Mouse (Mus musculus): ENCODE results near the gene Yipf1. TPM values are rescaled to one million over a fixed set of nuclear protein-coding genes. Genes with fewer than 3 reads are reported as not detected.

Gene Yipf1
- polyA plus RNA-seq, 1 experiment from 2014 or later = 68.8 TPM

DNA sequence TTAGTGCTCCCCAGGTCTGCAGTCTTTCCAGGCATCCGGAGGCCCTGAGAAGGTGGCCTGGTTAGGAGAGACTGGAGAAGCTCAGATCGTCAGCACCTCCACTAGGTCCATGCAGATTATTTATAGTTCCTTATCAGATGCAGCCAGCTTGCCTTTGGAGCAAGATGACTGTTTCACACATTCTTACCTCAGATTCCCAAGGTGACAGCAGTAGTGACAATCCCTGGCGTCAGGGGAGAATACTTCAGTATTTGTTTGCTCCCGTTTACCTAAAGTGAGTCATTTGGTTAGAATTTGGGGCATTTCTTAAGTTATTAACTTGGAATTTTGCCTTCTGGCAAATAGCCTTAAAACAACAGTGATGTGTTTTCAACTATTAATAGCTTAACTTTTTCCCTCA, 60.5 kb downstream of the Yipf1 start:
- no peak for ATAC-seq (replicated peaks; ENCODE audit: low FRiP score, low read depth)
- Histone ChIP-seq H3K9me3 (replicated peaks; ENCODE audit: low read length) (no peaks in the 10 kb centered on the region), H3K9ac (ENCODE audit: low read depth, low read length) (0 out of 2 replicates have a peak overlapping the region, but pooled peaks have one; percentile 0), H3K27me3 (ENCODE audit: insufficient read depth, low read length) (no peaks in the 10 kb centered on the region), H3K4me2 (ENCODE audit: low read length) (no peak overlapping the region), H3K4me1 (replicated peaks; ENCODE audit: insufficient read depth, low read length) (no peaks in the 10 kb centered on the region), H3K36me3 (ENCODE audit: insufficient read depth, low read length) (peaks cover 37% of the 10 kb centered on the region; the same call in 1 of the 2 replicates), H3K4me3 (replicated peaks; ENCODE audit: low read depth, low read length) (no peak overlapping the region), H3K27ac (no peak overlapping the region)
- DNase-seq (ENCODE audit: low spot score) = no peak
- TF ChIP-seq CTCF (IDR thresholded peaks at IDR 0.05; ENCODE audit: low read depth) = no peak
- WGBS = 63% methylated on average over 4 of the region's 4 CpGs

DNA sequence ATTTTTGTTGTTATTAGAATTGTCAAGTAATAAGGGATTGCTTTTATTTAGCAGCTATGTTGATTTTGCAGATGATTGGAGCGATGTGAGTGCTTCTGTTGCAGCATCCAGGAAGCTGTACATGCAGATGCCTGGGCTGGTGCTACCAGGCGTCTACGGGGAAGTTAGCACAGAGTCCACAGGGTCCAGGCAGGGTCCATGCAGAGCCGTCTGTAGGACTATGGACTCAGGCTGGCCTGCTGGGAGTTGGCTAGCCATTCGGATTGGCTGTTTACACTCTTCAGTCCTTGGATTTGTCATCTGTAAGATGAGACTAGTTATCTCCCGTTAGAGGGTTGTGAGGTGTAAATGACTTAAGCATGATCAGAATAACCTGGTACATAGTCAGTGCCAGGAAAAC, 64.8 kb downstream of the Yipf1 start:
- no peak for DNase-seq (ENCODE audit: low spot score)
- H3K4me2 ChIP-seq (ENCODE audit: low read length) = no peak overlapping the region
- no peak overlapping the region for H3K9ac ChIP-seq (ENCODE audit: low read depth, low read length)
- ATAC-seq (replicated peaks; ENCODE audit: low FRiP score, low read depth) = peak; percentile 80
- H3K4me1 ChIP-seq (replicated peaks; ENCODE audit: insufficient read depth, low read length) = no peaks in the 10 kb centered on the region
- no peaks in the 10 kb centered on the region for H3K27me3 ChIP-seq (ENCODE audit: insufficient read depth, low read length)
- 84% methylated on average over 6 of the region's 6 CpGs for WGBS
- no peak overlapping the region for H3K4me3 ChIP-seq (replicated peaks; ENCODE audit: low read depth, low read length)
- no peak for TF ChIP-seq CTCF (IDR thresholded peaks at IDR 0.05; ENCODE audit: low read depth)
- H3K9me3 ChIP-seq (replicated peaks; ENCODE audit: low read length) = no peaks in the 10 kb centered on the region
- peaks cover 35% of the 10 kb centered on the region for H3K36me3 ChIP-seq (ENCODE audit: insufficient read depth, low read length)
- no peak overlapping the region for H3K27ac ChIP-seq

DNA sequence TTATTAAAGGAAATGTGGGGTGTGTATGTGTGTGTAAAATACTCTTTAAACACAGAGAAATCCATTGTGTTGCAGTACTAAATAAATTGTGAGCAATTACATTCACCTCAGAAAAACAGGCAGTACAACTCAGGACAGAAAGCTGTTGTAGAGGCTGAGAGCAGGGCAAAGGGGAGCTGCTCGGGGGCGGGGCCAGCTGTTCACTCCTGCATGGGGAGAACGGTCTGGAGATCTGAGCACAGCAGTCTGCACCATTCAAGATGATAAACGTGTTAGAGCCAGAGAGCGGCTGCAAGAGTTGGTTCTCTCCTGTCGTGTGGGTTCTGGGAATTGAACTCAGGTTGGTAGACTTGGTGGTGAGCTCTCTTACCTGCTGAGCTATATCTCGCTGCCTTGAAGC, 66.7 kb downstream of the Yipf1 start:
- no peaks in the 10 kb centered on the region for H3K9me3 ChIP-seq (replicated peaks; ENCODE audit: low read length)
- 65% methylated on average over 7 of the region's 7 CpGs for WGBS
- no peak overlapping the region for H3K4me2 ChIP-seq (ENCODE audit: low read length)
- peaks cover 36% of the 10 kb centered on the region; the same call in 1 of the 2 replicates for H3K36me3 ChIP-seq (ENCODE audit: insufficient read depth, low read length)
- DNase-seq (ENCODE audit: low spot score) (no peak), ATAC-seq (replicated peaks; ENCODE audit: low FRiP score, low read depth) (no peak)
- TF ChIP-seq CTCF (IDR thresholded peaks at IDR 0.05; ENCODE audit: low read depth) = no peak
- no peak overlapping the region for H3K4me3 ChIP-seq (replicated peaks; ENCODE audit: low read depth, low read length)
- no peaks in the 10 kb centered on the region for H3K27me3 ChIP-seq (ENCODE audit: insufficient read depth, low read length)
- no peaks in the 10 kb centered on the region for H3K4me1 ChIP-seq (replicated peaks; ENCODE audit: insufficient read depth, low read length)
- H3K27ac ChIP-seq = no peak overlapping the region
- no peak overlapping the region for H3K9ac ChIP-seq (ENCODE audit: low read depth, low read length)

DNA sequence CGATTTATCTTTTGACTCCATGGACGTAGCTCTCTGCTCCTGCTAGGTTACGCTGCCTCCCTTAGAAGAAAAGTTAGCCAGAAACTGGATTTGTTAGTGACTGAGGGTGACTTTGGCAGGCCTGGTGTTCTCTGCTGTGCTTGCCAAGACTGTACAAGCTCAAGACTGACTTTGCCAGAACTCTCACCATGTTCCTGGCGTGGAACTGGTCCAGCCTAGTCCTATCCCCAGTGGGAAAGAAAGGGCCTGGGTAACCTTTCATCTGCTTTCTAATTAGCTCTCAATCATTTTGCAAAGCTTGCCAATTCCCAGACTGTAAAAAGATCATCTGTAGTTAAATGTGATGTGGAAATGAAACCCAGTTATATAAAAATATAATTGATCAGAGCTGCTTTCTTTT, 72.9 kb downstream of the Yipf1 start:
- H3K27ac ChIP-seq = no peak overlapping the region
- no peak for TF ChIP-seq CTCF (IDR thresholded peaks at IDR 0.05; ENCODE audit: low read depth)
- H3K9ac ChIP-seq (ENCODE audit: low read depth, low read length) = no peak overlapping the region
- no peaks in the 10 kb centered on the region for H3K9me3 ChIP-seq (replicated peaks; ENCODE audit: low read length)
- WGBS = 97% methylated on average over 4 of the region's 4 CpGs
- no peak for DNase-seq (ENCODE audit: low spot score)
- no peak overlapping the region for H3K4me2 ChIP-seq (ENCODE audit: low read length)
- H3K4me1 ChIP-seq (replicated peaks; ENCODE audit: insufficient read depth, low read length) = no peaks in the 10 kb centered on the region
- no peaks in the 10 kb centered on the region for H3K27me3 ChIP-seq (ENCODE audit: insufficient read depth, low read length)
- ATAC-seq (replicated peaks; ENCODE audit: low FRiP score, low read depth) = no peak
- H3K4me3 ChIP-seq (replicated peaks; ENCODE audit: low read depth, low read length) = no peak overlapping the region
- H3K36me3 ChIP-seq (ENCODE audit: insufficient read depth, low read length) = peaks cover 52% of the 10 kb centered on the region

DNA sequence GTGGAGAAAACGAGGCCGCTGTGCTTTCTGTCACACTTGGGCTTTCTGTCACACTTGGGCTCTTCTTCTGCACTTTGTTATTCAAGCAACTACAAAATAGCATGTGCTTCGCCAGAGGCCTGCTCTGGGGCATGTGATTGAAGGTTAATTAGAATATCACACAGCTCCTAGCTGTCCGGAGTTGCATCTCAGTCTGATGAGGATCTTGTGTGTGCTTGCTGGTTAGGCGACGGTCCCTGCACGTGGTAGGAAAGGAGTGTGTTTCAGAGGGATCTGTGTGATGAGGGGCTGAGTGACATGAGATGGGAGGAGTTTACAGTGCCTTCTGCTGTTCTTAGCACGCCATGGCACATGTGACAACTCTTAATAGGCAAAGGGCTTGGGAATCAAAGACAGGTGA, 73.3 kb downstream of the Yipf1 start:
- TF ChIP-seq CTCF (IDR thresholded peaks at IDR 0.05; ENCODE audit: low read depth) = no peak
- H3K27ac ChIP-seq = no peak overlapping the region
- DNase-seq (ENCODE audit: low spot score) (no peak), ATAC-seq (replicated peaks; ENCODE audit: low FRiP score, low read depth) (no peak)
- H3K36me3 ChIP-seq (ENCODE audit: insufficient read depth, low read length) = peaks cover 56% of the 10 kb centered on the region
- WGBS = 91% methylated on average over 8 of the region's 8 CpGs
- H3K9me3 ChIP-seq (replicated peaks; ENCODE audit: low read length) = no peaks in the 10 kb centered on the region
- no peaks in the 10 kb centered on the region for H3K4me1 ChIP-seq (replicated peaks; ENCODE audit: insufficient read depth, low read length)
- H3K9ac ChIP-seq (ENCODE audit: low read depth, low read length) = no peak overlapping the region
- no peak overlapping the region for H3K4me3 ChIP-seq (replicated peaks; ENCODE audit: low read depth, low read length)
- no peak overlapping the region for H3K4me2 ChIP-seq (ENCODE audit: low read length)
- no peaks in the 10 kb centered on the region for H3K27me3 ChIP-seq (ENCODE audit: insufficient read depth, low read length)

DNA sequence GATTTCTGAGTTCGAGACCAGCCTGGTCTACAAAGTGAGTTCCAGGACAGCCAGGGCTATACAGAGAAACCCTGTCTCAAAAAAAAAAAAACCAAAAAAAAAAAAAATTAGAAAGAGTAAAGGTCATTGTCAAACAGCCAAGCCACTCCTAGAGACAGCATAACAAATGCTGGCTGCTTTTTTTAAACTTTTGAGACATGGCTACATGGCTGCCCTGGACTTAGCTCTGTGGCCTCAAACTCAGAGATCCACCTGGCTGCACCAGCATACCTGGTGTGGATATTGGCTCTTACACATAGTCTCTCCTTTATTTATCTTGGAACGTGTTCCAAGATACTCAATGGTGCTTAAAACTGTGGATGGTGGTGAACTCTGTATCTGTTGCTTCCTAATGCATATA, 74.1 kb downstream of the Yipf1 start:
- Histone ChIP-seq H3K4me3 (replicated peaks; ENCODE audit: low read depth, low read length) (no peak overlapping the region), H3K4me2 (ENCODE audit: low read length) (no peak overlapping the region), H3K4me1 (replicated peaks; ENCODE audit: insufficient read depth, low read length) (no peaks in the 10 kb centered on the region), H3K36me3 (ENCODE audit: insufficient read depth, low read length) (peaks cover 54% of the 10 kb centered on the region), H3K9ac (ENCODE audit: low read depth, low read length) (no peak overlapping the region), H3K27me3 (ENCODE audit: insufficient read depth, low read length) (no peaks in the 10 kb centered on the region), H3K27ac (no peak overlapping the region), H3K9me3 (replicated peaks; ENCODE audit: low read length) (no peaks in the 10 kb centered on the region)
- ATAC-seq (replicated peaks; ENCODE audit: low FRiP score, low read depth) (no peak), DNase-seq (ENCODE audit: low spot score) (no peak)
- TF ChIP-seq CTCF (IDR thresholded peaks at IDR 0.05; ENCODE audit: low read depth) = no peak
- 89% methylated on average over 2 of the region's 2 CpGs for WGBS

DNA sequence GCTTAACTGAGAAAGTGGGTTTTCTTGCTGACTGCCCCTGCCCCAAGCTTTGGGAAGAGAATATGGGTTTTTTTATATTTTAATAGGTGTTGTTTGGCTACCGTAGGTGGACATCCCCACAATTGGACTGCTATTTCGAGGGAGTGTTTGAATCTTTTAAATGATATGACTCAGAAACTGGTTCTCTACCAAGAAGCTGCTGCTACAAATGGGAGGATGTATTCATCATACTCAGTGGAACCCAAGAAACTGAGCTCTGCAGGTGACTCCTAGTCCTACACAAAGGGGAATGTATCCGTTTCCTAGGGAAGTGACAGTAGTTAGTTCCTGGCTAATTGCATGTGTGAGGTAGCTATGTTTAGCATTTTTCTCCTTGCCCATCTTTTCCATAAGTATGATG, 75.2 kb downstream of the Yipf1 start:
- peaks cover 56% of the 10 kb centered on the region for H3K36me3 ChIP-seq (ENCODE audit: insufficient read depth, low read length)
- no peak for TF ChIP-seq CTCF (IDR thresholded peaks at IDR 0.05; ENCODE audit: low read depth)
- DNase-seq (ENCODE audit: low spot score) = no peak
- H3K27me3 ChIP-seq (ENCODE audit: insufficient read depth, low read length) = no peaks in the 10 kb centered on the region
- H3K4me2 ChIP-seq (ENCODE audit: low read length) = no peak overlapping the region
- no peak for ATAC-seq (replicated peaks; ENCODE audit: low FRiP score, low read depth)
- H3K9ac ChIP-seq (ENCODE audit: low read depth, low read length) = no peak overlapping the region
- no peak overlapping the region for H3K27ac ChIP-seq
- H3K9me3 ChIP-seq (replicated peaks; ENCODE audit: low read length) = no peaks in the 10 kb centered on the region
- no peak overlapping the region for H3K4me3 ChIP-seq (replicated peaks; ENCODE audit: low read depth, low read length)
- no peaks in the 10 kb centered on the region for H3K4me1 ChIP-seq (replicated peaks; ENCODE audit: insufficient read depth, low read length)
- 94% methylated on average over 3 of the region's 3 CpGs for WGBS
